Mouse (Mus musculus): ENCODE measurements at regions not wholly inside any gene's neighbourhood (a gene's known extent, or its start where the extent isn't known, plus 50 kb on each side); places are given as distances from the start of the nearest gene placed in this dataset.
"Not testable (repeated sequence)": the region's sequence is repeated elsewhere in the genome, so short reads cannot be mapped to it uniquely, and the experiment has no call there.

GRCm38 (mm10) chr8:57383746-57384320 lies 63.0 kb downstream of the Hand2 start:
- intact Hi-C loops (cut with DNase I) = no loop called here
- DNase-seq = no peak

GRCm38 (mm10) chr8:57387627-57388026 lies 66.8 kb downstream of the Hand2 start:
- no peak for DNase-seq
- intact Hi-C loops (cut with DNase I) = no loop called here

GRCm38 (mm10) chr8:57388579-57388978 lies 67.1 kb upstream of the Scrg1 start:
- DNase-seq = peak in 1 of 2 experiments; percentile 32
- intact Hi-C loops (cut with DNase I) = no loop called here

GRCm38 (mm10) chr8:57397999-57398635 lies 57.6 kb upstream of the Scrg1 start:
- intact Hi-C loops (cut with DNase I) = no loop called here
- no peak for DNase-seq

GRCm38 (mm10) chr8:57400171-57400570 lies 55.6 kb upstream of the Scrg1 start:
- intact Hi-C loops (cut with DNase I) = not testable (repeated sequence)
- peak in 1 of 2 experiments; percentile 8 for DNase-seq

- intact Hi-C loops (cut with DNase I) = no loop called here
- peak in 1 of 2 experiments; percentile 18 for DNase-seq
These were observed 54.7 kb upstream of the Scrg1 start for GRCm38 (mm10) chr8:57400776-57401631.

- intact Hi-C loops (cut with DNase I) = no loop called here
These were observed 54.1 kb upstream of the Scrg1 start for GRCm38 (mm10) chr8:57401661-57402060.

GRCm38 (mm10) chr8:57402200-57402599 lies 53.5 kb upstream of the Scrg1 start:
- no peak for DNase-seq
- intact Hi-C loops (cut with DNase I) = no loop called here

More at GRCm38 (mm10) chr8:57401661-57402060, 54.1 kb upstream of the Scrg1 start:
- no peak for DNase-seq

- intact Hi-C loops (cut with DNase I) = no loop called here
- peak in 1 of 2 experiments; percentile 19 for DNase-seq
These were observed 52.0 kb upstream of the Scrg1 start for GRCm38 (mm10) chr8:57403640-57404180.

GRCm38 (mm10) chr8:57405277-57405817 lies 50.4 kb upstream of the Scrg1 start:
- DNase-seq = no peak
- intact Hi-C loops (cut with DNase I) = no loop called here

Data from heart, postnatal 14 days (tissue).